In the genomic region with DNA sequence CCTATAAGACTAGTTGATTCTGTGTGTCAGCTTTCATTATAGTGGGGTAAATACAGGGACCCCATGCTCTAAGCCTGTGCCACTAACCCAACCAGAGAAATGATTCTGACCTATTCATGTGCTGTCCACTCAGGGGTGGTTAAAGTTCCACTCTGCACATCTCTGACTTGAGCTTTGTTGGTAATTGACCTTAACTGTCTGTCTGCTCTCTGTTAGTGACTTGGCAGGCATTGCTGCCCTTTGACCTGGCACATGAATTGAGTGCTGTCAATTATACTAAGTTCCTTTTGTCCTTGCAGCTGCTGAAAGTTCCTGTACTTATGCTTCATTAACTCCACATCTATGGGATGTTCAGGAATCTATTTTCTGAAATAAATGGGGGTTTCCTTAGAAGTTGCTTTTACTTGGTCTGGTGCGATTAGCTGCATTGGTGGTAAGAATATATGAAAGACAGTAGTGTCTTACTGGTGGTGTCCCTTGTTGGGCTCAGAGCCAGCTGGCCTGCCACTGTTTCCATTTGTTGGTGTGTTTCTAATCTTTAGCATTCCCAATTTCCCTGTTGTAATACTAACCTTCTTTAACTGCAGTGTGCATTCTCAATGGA, we compare ENCODE assay signal across 13 mouse cellular contexts.
DNase-seq lines count a peak whose midpoint lies in the region; ATAC-seq and TF ChIP-seq lines count a peak whose summit lies in the region.
"Had no signal": no experiment of that assay in that cellular context is flagged by ENCODE, and none has a peak within 500 bp of the region (broad histone marks: within the 10 kb centered on the region; RNA-seq: fewer than 3 reads in every experiment).

No protein-coding gene starts in this region.

- H3K27ac ChIP-seq in forebrain, embryonic 11.5 days (ENCODE audit: low read depth, low read length): no peak overlapping the region
- H3K27ac ChIP-seq in forebrain, postnatal 0 days (ENCODE audit: low read depth, low read length): no peak overlapping the region
- H3K27ac ChIP-seq in midbrain, embryonic 11.5 days (ENCODE audit: low read depth, low read length): no peak overlapping the region
- no peak overlapping the region for H3K27ac ChIP-seq in midbrain, embryonic 15.5 days
- H3K27ac ChIP-seq in hindbrain, postnatal 0 days: no peak overlapping the region
- no peak overlapping the region for H3K27ac ChIP-seq in heart, embryonic 11.5 days (ENCODE audit: low read depth, low read length)
- H3K27ac ChIP-seq: heart, embryonic 10.5 days had no signal

- ATAC-seq in forebrain, embryonic 11.5 days (replicated peaks; ENCODE audit: low FRiP score): peak; percentile 65; the same call in 1 of the 2 replicates
- ATAC-seq in forebrain, postnatal 0 days: no peak
- ATAC-seq in midbrain, embryonic 11.5 days (ENCODE audit: low FRiP score): peak; percentile 63
- no peak for ATAC-seq in midbrain, embryonic 15.5 days (replicated peaks)
- 0 out of 2 replicates have a peak, but pooled peaks have one; percentile 24 for ATAC-seq in hindbrain, postnatal 0 days
- no peak for ATAC-seq in heart, embryonic 11.5 days (replicated peaks; ENCODE audit: insufficient number of reproducible peaks, low FRiP score, low TSS enrichment)

- H3K27me3 ChIP-seq in forebrain, embryonic 11.5 days (ENCODE audit: control insufficient read depth, insufficient read depth, low read length): no peaks in the 10 kb centered on the region
- no peaks in the 10 kb centered on the region for H3K27me3 ChIP-seq in forebrain, postnatal 0 days (ENCODE audit: insufficient read depth, low read length)
- H3K27me3 ChIP-seq in midbrain, embryonic 11.5 days (ENCODE audit: control insufficient read depth, insufficient read depth, low read length): no peaks in the 10 kb centered on the region
- no peaks in the 10 kb centered on the region for H3K27me3 ChIP-seq in midbrain, embryonic 15.5 days (replicated peaks)
- no peaks in the 10 kb centered on the region for H3K27me3 ChIP-seq in hindbrain, postnatal 0 days (ENCODE audit: insufficient read depth, low read length)
- H3K27me3 ChIP-seq in heart, embryonic 11.5 days (ENCODE audit: control insufficient read depth, insufficient read depth, low read length): no peaks in the 10 kb centered on the region

- no peaks in the 10 kb centered on the region for H3K36me3 ChIP-seq in forebrain, embryonic 11.5 days (ENCODE audit: control insufficient read depth, insufficient read depth, low read length)
- H3K36me3 ChIP-seq in forebrain, postnatal 0 days (ENCODE audit: insufficient read depth): no peaks in the 10 kb centered on the region
- no peaks in the 10 kb centered on the region for H3K36me3 ChIP-seq in midbrain, embryonic 11.5 days (ENCODE audit: control insufficient read depth, insufficient read depth, low read length)
- no peaks in the 10 kb centered on the region for H3K36me3 ChIP-seq in midbrain, embryonic 15.5 days (replicated peaks)
- no peaks in the 10 kb centered on the region for H3K36me3 ChIP-seq in hindbrain, postnatal 0 days (ENCODE audit: insufficient read depth, low read length)
- no peaks in the 10 kb centered on the region for H3K36me3 ChIP-seq in heart, embryonic 11.5 days (ENCODE audit: control insufficient read depth, insufficient read depth, low read length)
- H3K36me3 ChIP-seq: heart, embryonic 10.5 days had no signal

- DNase-seq in forebrain, embryonic 11.5 days (ENCODE audit: low spot score): no peak
- DNase-seq in forebrain, postnatal 0 days: no peak
- peak; percentile 83 for DNase-seq in midbrain, embryonic 11.5 days (ENCODE audit: low spot score, missing footprints)
- peak; percentile 4 for DNase-seq in hindbrain, postnatal 0 days (ENCODE audit: low spot score)
- peak; percentile 70 for DNase-seq in retina, embryonic 14.5 days (ENCODE audit: low spot score)
- DNase-seq in spleen, postnatal 14 days (ENCODE audit: low spot score in 2 of 2): no peak
- DNase-seq: cerebellum, adult 8-10 months; layer of hippocampus, postnatal 36 days; thymus, adult 2 months had no signal

- no peaks in the 10 kb centered on the region for H3K9me3 ChIP-seq in forebrain, embryonic 11.5 days (ENCODE audit: control insufficient read depth, low read length)
- H3K9me3 ChIP-seq in forebrain, postnatal 0 days (ENCODE audit: low read length): no peaks in the 10 kb centered on the region
- H3K9me3 ChIP-seq in midbrain, embryonic 11.5 days (ENCODE audit: control insufficient read depth, low read length): no peaks in the 10 kb centered on the region
- H3K9me3 ChIP-seq in midbrain, embryonic 15.5 days: no peaks in the 10 kb centered on the region
- no peaks in the 10 kb centered on the region for H3K9me3 ChIP-seq in hindbrain, postnatal 0 days (ENCODE audit: low read length)
- no peaks in the 10 kb centered on the region for H3K9me3 ChIP-seq in heart, embryonic 11.5 days (replicated peaks; ENCODE audit: control insufficient read depth, low read length)
- H3K9me3 ChIP-seq: heart, embryonic 10.5 days had no signal

- H3K4me3 ChIP-seq in forebrain, embryonic 11.5 days (ENCODE audit: low read depth, low read length): no peak overlapping the region
- no peak overlapping the region for H3K4me3 ChIP-seq in forebrain, postnatal 0 days (ENCODE audit: low read depth, low read length)
- H3K4me3 ChIP-seq in midbrain, embryonic 11.5 days (ENCODE audit: low read depth, low read length): no peak overlapping the region
- H3K4me3 ChIP-seq in midbrain, embryonic 15.5 days: no peak overlapping the region
- H3K4me3 ChIP-seq in hindbrain, postnatal 0 days (ENCODE audit: low read length): no peak overlapping the region
- no peak overlapping the region for H3K4me3 ChIP-seq in heart, embryonic 11.5 days (ENCODE audit: low read depth, low read length)
- H3K4me3 ChIP-seq: heart, embryonic 10.5 days had no signal

- no peak for TF ChIP-seq CTCF in forebrain, postnatal 0 days (IDR thresholded peaks at IDR 0.05; ENCODE audit: low read depth)
- TF ChIP-seq CTCF in hindbrain, postnatal 0 days (IDR thresholded peaks at IDR 0.05; ENCODE audit: low read depth): no peak

- WGBS in forebrain, embryonic 11.5 days: 21% methylated on average over 1 of the region's 1 CpGs
- WGBS in forebrain, postnatal 0 days: 10% methylated on average over 1 of the region's 1 CpGs
- 15% methylated on average over 1 of the region's 1 CpGs for WGBS in midbrain, embryonic 11.5 days
- WGBS in midbrain, embryonic 15.5 days: 7% methylated on average over 1 of the region's 1 CpGs
- WGBS in hindbrain, postnatal 0 days: 23% methylated on average over 1 of the region's 1 CpGs
- WGBS in heart, embryonic 11.5 days (ENCODE audit: insufficient replicate concordance): 81% methylated on average over 1 of the region's 1 CpGs

- H3K4me2 ChIP-seq in forebrain, embryonic 11.5 days (ENCODE audit: low read depth, low read length, severe bottlenecking): no peak overlapping the region
- no peak overlapping the region for H3K4me2 ChIP-seq in forebrain, postnatal 0 days (ENCODE audit: low read depth)
- no peak overlapping the region for H3K4me2 ChIP-seq in midbrain, embryonic 11.5 days
- H3K4me2 ChIP-seq in midbrain, embryonic 15.5 days: no peak overlapping the region
- H3K4me2 ChIP-seq in hindbrain, postnatal 0 days (ENCODE audit: low read depth, low read length): no peak overlapping the region
- no peak overlapping the region for H3K4me2 ChIP-seq in heart, embryonic 11.5 days
- H3K4me2 ChIP-seq: liver, embryonic 11.5 days had no signal

- no peak overlapping the region for H3K9ac ChIP-seq in forebrain, embryonic 11.5 days (ENCODE audit: low read length)
- no peak overlapping the region for H3K9ac ChIP-seq in forebrain, postnatal 0 days
- no peak overlapping the region for H3K9ac ChIP-seq in midbrain, embryonic 11.5 days (ENCODE audit: low read length)
- no peak overlapping the region for H3K9ac ChIP-seq in midbrain, embryonic 15.5 days
- H3K9ac ChIP-seq in hindbrain, postnatal 0 days (replicated peaks; ENCODE audit: low read length): no peak overlapping the region
- no peak overlapping the region for H3K9ac ChIP-seq in heart, embryonic 11.5 days (ENCODE audit: low read depth, low read length)

- no peaks in the 10 kb centered on the region for H3K4me1 ChIP-seq in forebrain, embryonic 11.5 days (replicated peaks; ENCODE audit: control insufficient read depth, insufficient read depth, low read length)
- no peaks in the 10 kb centered on the region for H3K4me1 ChIP-seq in forebrain, postnatal 0 days (ENCODE audit: insufficient read depth)
- H3K4me1 ChIP-seq in midbrain, embryonic 11.5 days (ENCODE audit: control insufficient read depth, insufficient read depth, low read length): peaks cover 2% of the 10 kb centered on the region; the same call in 1 of the 2 replicates
- H3K4me1 ChIP-seq in midbrain, embryonic 15.5 days: no peaks in the 10 kb centered on the region
- H3K4me1 ChIP-seq in hindbrain, postnatal 0 days (ENCODE audit: insufficient read depth, low read length): no peaks in the 10 kb centered on the region
- no peaks in the 10 kb centered on the region for H3K4me1 ChIP-seq in heart, embryonic 11.5 days (ENCODE audit: control insufficient read depth, insufficient read depth, low read length)
- H3K4me1 ChIP-seq: heart, embryonic 10.5 days had no signal

Comparison
In these comparisons a context has a peak if more than half of its experiments do, and no peak if none do; other contexts are left out.
1. ATAC-seq: peak in forebrain, embryonic 11.5 days (single experiment), midbrain, embryonic 11.5 days (single experiment) and hindbrain, postnatal 0 days (single experiment); none in forebrain, postnatal 0 days (single experiment), midbrain, embryonic 15.5 days (single experiment) and heart, embryonic 11.5 days (single experiment).
2. DNase-seq: peak in midbrain, embryonic 11.5 days (single experiment), hindbrain, postnatal 0 days (single experiment) and retina, embryonic 14.5 days (single experiment); none in forebrain, embryonic 11.5 days (single experiment), forebrain, postnatal 0 days (single experiment) and spleen, postnatal 14 days (0 of 2).